Mouse (Mus musculus): ENCODE results near the gene C2cd3. TPM values are rescaled to one million over a fixed set of nuclear protein-coding genes. Genes with fewer than 3 reads are reported as not detected.
A peak's percentile ranks its signal among the peaks of the same experiment; 100 is the strongest.

C2cd3 gene
- polyA plus RNA-seq, 1 experiment from 2014 or later = 20.1 TPM

GRCm38 (mm10) chr7:100497982-100498381 is 125.9 kb downstream of the C2cd3 start:
- peaks cover 43% of the 10 kb centered on the region for H3K36me3 ChIP-seq
- H3K9me3 ChIP-seq (replicated peaks) = no peaks in the 10 kb centered on the region
- peaks cover 52% of the 10 kb centered on the region for H3K4me1 ChIP-seq (replicated peaks)
- H3K27ac ChIP-seq (ENCODE audit: poor library complexity, severe bottlenecking) = no peak overlapping the region
- H3K4me3 ChIP-seq = no peak overlapping the region
- ATAC-seq (ENCODE audit: insufficient number of reproducible peaks, low FRiP score) = no peak
- no peak overlapping the region for H3K4me2 ChIP-seq
- no peak overlapping the region for H3K9ac ChIP-seq
- 90% methylated on average over 13 of the region's 13 CpGs for WGBS
- H3K27me3 ChIP-seq (replicated peaks) = no peaks in the 10 kb centered on the region

DNA sequence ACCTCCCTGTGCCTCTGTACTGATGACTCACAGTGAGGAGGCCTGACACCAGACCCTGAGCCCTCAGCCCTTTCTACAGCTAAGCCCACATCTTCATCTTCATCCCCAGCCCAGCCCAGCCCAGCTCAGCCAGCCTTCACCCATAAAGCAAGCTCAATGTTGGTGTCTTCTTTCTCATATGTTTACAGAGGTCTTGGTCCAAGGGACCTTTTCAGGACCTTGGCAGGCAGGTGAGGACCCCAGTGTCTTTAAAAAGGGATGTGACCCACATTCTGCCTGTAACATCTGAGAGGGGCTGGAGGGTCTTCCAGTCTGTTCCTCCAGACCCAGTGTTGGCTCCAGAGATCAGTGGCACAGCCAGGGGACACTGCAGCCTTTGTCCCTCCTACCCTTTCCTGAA is 127.4 kb downstream of the C2cd3 start:
- H3K27ac ChIP-seq (ENCODE audit: poor library complexity, severe bottlenecking) = no peak overlapping the region
- no peak for ATAC-seq (ENCODE audit: insufficient number of reproducible peaks, low FRiP score)
- no peak overlapping the region for H3K9ac ChIP-seq
- no peaks in the 10 kb centered on the region for H3K9me3 ChIP-seq (replicated peaks)
- H3K27me3 ChIP-seq (replicated peaks) = no peaks in the 10 kb centered on the region
- H3K4me3 ChIP-seq = no peak overlapping the region
- H3K36me3 ChIP-seq = peaks cover 43% of the 10 kb centered on the region
- peaks cover 39% of the 10 kb centered on the region for H3K4me1 ChIP-seq (replicated peaks)
- no peak overlapping the region for H3K4me2 ChIP-seq

DNA sequence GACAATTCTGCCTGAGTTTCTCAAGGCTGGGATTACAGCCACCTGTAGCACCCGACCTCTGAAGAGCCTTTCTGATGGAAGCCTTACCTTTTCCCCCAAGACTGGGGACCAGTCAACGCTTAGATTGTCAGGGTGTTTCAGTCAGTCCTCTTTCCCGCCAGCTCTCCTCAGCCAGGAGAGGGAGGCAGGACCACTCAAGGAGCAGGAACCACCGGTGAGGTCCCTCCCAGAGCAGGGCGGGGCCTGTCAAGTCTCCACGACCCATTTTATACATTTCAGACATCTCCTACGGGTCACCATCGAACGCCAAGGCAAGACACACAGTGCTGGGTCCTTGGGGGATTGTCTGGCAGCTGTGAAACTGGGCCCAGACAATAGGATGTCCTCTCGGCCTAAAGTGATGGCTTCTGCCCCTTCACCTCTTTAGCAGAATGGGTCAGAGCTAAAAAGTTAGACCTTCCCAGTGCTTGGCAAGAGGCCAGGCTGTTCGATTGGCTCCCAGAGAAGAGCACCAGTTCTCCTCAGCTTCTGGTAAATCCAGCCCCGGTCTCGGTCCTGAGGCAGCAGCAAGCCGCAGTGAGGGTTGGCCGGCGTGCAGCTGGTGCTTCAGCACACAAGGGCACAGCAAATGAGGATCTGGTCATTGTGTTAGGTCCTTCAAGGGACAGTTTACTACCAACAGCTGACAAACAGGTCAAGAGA is 128.4 kb downstream of the C2cd3 start:
- 69% methylated on average over 16 of the region's 16 CpGs for WGBS
- ATAC-seq (ENCODE audit: insufficient number of reproducible peaks, low FRiP score) = no peak

GRCm38 (mm10) chr7:100501027-100501843 is 129.2 kb downstream of the C2cd3 start:
- peaks cover 21% of the 10 kb centered on the region for H3K4me1 ChIP-seq (replicated peaks)
- no peak overlapping the region for H3K9ac ChIP-seq
- no peak overlapping the region for H3K4me3 ChIP-seq
- H3K36me3 ChIP-seq = peaks cover 42% of the 10 kb centered on the region
- ATAC-seq (ENCODE audit: insufficient number of reproducible peaks, low FRiP score) = no peak
- H3K27ac ChIP-seq (ENCODE audit: poor library complexity, severe bottlenecking) = no peak overlapping the region
- H3K4me2 ChIP-seq = no peak overlapping the region
- H3K9me3 ChIP-seq (replicated peaks) = no peaks in the 10 kb centered on the region
- H3K27me3 ChIP-seq (replicated peaks) = no peaks in the 10 kb centered on the region
- WGBS = 75% methylated on average over 6 of the region's 6 CpGs

More for the DNA sequence above, 128.4 kb downstream of the C2cd3 start:
- Histone ChIP-seq H3K27me3 (replicated peaks) (no peaks in the 10 kb centered on the region), H3K36me3 (peaks cover 43% of the 10 kb centered on the region), H3K4me1 (replicated peaks) (peaks cover 29% of the 10 kb centered on the region), H3K4me2 (no peak overlapping the region), H3K9ac (no peak overlapping the region), H3K27ac (ENCODE audit: poor library complexity, severe bottlenecking) (0 out of 2 replicates have a peak overlapping the region, but pooled peaks have one; percentile 1), H3K4me3 (no peak overlapping the region), H3K9me3 (replicated peaks) (no peaks in the 10 kb centered on the region)

- H3K9ac ChIP-seq = no peak overlapping the region
- H3K4me1 ChIP-seq (replicated peaks) = peaks cover 16% of the 10 kb centered on the region
- H3K36me3 ChIP-seq = peaks cover 35% of the 10 kb centered on the region
- H3K4me2 ChIP-seq = no peak overlapping the region
- WGBS = 72% methylated on average over 2 of the region's 2 CpGs
- no peak overlapping the region for H3K27ac ChIP-seq (ENCODE audit: poor library complexity, severe bottlenecking)
- no peaks in the 10 kb centered on the region for H3K27me3 ChIP-seq (replicated peaks)
- H3K9me3 ChIP-seq (replicated peaks) = no peaks in the 10 kb centered on the region
- ATAC-seq (ENCODE audit: insufficient number of reproducible peaks, low FRiP score) = no peak
- no peak overlapping the region for H3K4me3 ChIP-seq
Observed at GRCm38 (mm10) chr7:100501844-100502373, 129.9 kb downstream of the C2cd3 start.

DNA sequence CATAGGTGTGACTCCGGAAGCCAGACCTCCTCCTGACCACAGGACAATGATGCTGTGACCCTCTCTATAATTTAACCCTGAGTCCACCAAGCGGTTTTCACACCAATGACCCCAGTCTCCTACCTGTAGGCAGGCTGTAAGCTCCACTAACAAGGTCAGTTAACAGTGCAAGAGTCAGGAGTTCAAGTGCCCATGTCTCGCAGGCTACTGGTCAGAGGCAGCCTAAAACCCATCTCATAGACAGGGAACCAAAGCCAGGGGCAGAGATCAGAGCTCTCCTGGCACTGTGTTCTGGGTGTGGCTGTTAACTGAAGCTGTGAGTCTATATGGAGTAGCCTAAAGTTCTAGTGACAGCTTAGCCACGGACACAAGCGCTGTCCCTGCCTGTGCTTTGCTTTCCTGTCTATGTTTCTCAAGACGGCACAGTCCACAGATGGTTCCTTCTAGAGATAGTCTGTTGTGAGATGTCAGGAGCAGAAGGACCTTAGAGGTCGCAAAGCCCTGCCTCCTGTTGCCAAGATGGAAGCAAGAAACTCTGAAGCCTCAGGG is 130.4 kb downstream of the C2cd3 start:
- WGBS = 66% methylated on average over 7 of the region's 7 CpGs
- H3K4me2 ChIP-seq = no peak overlapping the region
- H3K4me1 ChIP-seq (replicated peaks) = peaks cover 14% of the 10 kb centered on the region
- H3K9me3 ChIP-seq (replicated peaks) = no peaks in the 10 kb centered on the region
- H3K36me3 ChIP-seq = peaks cover 30% of the 10 kb centered on the region
- no peak for ATAC-seq (ENCODE audit: insufficient number of reproducible peaks, low FRiP score)
- H3K27me3 ChIP-seq (replicated peaks) = no peaks in the 10 kb centered on the region
- H3K4me3 ChIP-seq = no peak overlapping the region
- no peak overlapping the region for H3K27ac ChIP-seq (ENCODE audit: poor library complexity, severe bottlenecking)
- H3K9ac ChIP-seq = no peak overlapping the region

GRCm38 (mm10) chr7:100503076-100503475 is 131.0 kb downstream of the C2cd3 start:
- Histone ChIP-seq H3K36me3 (peaks cover 24% of the 10 kb centered on the region), H3K9ac (no peak overlapping the region), H3K9me3 (replicated peaks) (no peaks in the 10 kb centered on the region), H3K27ac (ENCODE audit: poor library complexity, severe bottlenecking) (no peak overlapping the region), H3K27me3 (replicated peaks) (no peaks in the 10 kb centered on the region), H3K4me1 (replicated peaks) (peaks cover 14% of the 10 kb centered on the region), H3K4me3 (no peak overlapping the region), H3K4me2 (no peak overlapping the region)
- WGBS = 79% methylated on average over 5 of the region's 5 CpGs
- ATAC-seq (ENCODE audit: insufficient number of reproducible peaks, low FRiP score) = no peak

- Histone ChIP-seq H3K4me3 (no peak overlapping the region), H3K9me3 (replicated peaks) (no peaks in the 10 kb centered on the region), H3K27ac (ENCODE audit: poor library complexity, severe bottlenecking) (no peak overlapping the region), H3K4me2 (no peak overlapping the region), H3K4me1 (replicated peaks) (peaks cover 14% of the 10 kb centered on the region), H3K36me3 (peaks cover 5% of the 10 kb centered on the region; the same call in 1 of the 2 replicates), H3K9ac (no peak overlapping the region), H3K27me3 (replicated peaks) (no peaks in the 10 kb centered on the region)
- no peak for ATAC-seq (ENCODE audit: insufficient number of reproducible peaks, low FRiP score)
- WGBS = 77% methylated on average over 13 of the region's 13 CpGs
Observed at GRCm38 (mm10) chr7:100504740-100505487, 132.9 kb downstream of the C2cd3 start.

DNA sequence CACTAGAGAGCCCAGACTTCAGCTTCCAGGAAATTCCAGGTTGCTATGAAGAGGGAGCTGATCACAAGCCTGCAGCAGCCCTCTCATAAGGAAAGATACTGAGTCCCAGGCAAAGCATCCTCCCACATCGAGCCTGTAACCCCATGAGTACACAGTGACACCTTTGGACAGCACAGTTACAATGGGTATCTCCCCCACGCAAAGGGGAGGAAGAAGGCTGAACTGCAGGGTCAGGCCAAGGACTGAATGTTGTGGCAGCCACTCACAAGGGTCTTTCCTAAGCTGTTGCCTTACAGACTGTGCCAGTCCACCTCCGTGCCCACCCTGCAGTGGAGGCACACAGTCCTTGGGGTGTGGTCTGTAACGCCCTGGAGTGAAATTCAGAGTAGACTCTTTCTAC is 134.5 kb downstream of the C2cd3 start:
- no peaks in the 10 kb centered on the region for H3K9me3 ChIP-seq (replicated peaks)
- H3K27ac ChIP-seq (ENCODE audit: poor library complexity, severe bottlenecking) = no peak overlapping the region
- no peak overlapping the region for H3K4me2 ChIP-seq
- no peak overlapping the region for H3K9ac ChIP-seq
- H3K36me3 ChIP-seq = no peaks in the 10 kb centered on the region
- no peaks in the 10 kb centered on the region for H3K4me1 ChIP-seq (replicated peaks)
- 0 out of 2 replicates have a peak, but pooled peaks cover 3% of the 10 kb centered on the region for H3K27me3 ChIP-seq (replicated peaks)
- 66% methylated on average over 4 of the region's 4 CpGs for WGBS
- no peak; the same call in 1 of the 2 replicates for ATAC-seq (ENCODE audit: insufficient number of reproducible peaks, low FRiP score)
- no peak overlapping the region for H3K4me3 ChIP-seq

DNA sequence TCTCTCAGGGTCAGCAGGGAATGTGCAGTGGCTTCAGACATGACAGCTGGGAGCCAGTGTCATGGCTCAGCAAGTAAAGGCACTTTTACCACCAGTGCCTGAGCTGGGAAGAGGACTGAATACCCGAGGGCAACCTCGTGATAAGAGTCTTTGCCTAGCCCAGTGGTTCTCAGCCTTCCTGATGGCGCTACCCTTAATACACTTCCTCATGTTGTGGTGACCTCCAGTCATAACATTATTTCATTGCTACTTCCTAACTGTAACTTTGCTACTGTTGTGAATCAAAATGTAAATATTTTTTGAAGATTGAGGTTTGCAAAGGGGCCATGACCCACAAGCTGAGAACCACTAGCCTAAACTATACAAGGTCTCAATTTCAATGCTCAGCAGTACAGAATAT is 136.6 kb downstream of the C2cd3 start:
- Histone ChIP-seq H3K4me1 (replicated peaks) (no peaks in the 10 kb centered on the region), H3K4me2 (no peak overlapping the region), H3K9ac (no peak overlapping the region), H3K9me3 (replicated peaks) (no peaks in the 10 kb centered on the region), H3K4me3 (no peak overlapping the region), H3K27ac (ENCODE audit: poor library complexity, severe bottlenecking) (no peak overlapping the region), H3K36me3 (no peaks in the 10 kb centered on the region), H3K27me3 (replicated peaks) (0 out of 2 replicates have a peak, but pooled peaks cover 7% of the 10 kb centered on the region)
- ATAC-seq (ENCODE audit: insufficient number of reproducible peaks, low FRiP score) = no peak
- WGBS = 50% methylated on average over 3 of the region's 3 CpGs
